ENCODE assay signal across 20 mouse cellular contexts in genomic region chr2:122532802-122533186, GRCm38 (mm10). TPM values are rescaled to one million over a fixed set of nuclear protein-coding genes. Genes with fewer than 3 reads are reported as not detected.
A peak's percentile ranks its signal among the peaks of the same experiment; 100 is the strongest.
DNase-seq lines count a peak whose midpoint lies in the region; ATAC-seq and TF ChIP-seq lines count a peak whose summit lies in the region.
"Had no signal": no experiment of that assay in that cellular context is flagged by ENCODE, and none has a peak within 500 bp of the region (broad histone marks: within the 10 kb centered on the region; RNA-seq: fewer than 3 reads in every experiment).

No protein-coding gene starts in this region.

- H3K4me1 ChIP-seq in heart, adult 2 months (ENCODE audit: control insufficient read depth, insufficient read depth, low read length): no peaks in the 10 kb centered on the region
- H3K4me1 ChIP-seq in neural tube, embryonic 13.5 days (replicated peaks): 0 out of 2 replicates have a peak, but pooled peaks cover 3% of the 10 kb centered on the region
- peaks cover 6% of the 10 kb centered on the region for H3K4me1 ChIP-seq in neural tube, embryonic 15.5 days
- H3K4me1 ChIP-seq: embryonic facial prominence, embryonic 10.5 days; embryonic facial prominence, embryonic 13.5 days; forebrain, embryonic 12.5 days; heart, embryonic 10.5 days; heart, embryonic 13.5 days had no signal

- no peak for TF ChIP-seq POLR2A in heart, adult 2 months (IDR thresholded peaks at IDR 0.05; ENCODE audit: insufficient read depth, low read depth, low read length)

- H3K79me2 ChIP-seq in heart, adult 2 months (replicated peaks; ENCODE audit: control insufficient read depth, insufficient read depth, low read length): no peaks in the 10 kb centered on the region

- no peak overlapping the region for H3K4me2 ChIP-seq in neural tube, embryonic 13.5 days
- H3K4me2 ChIP-seq in neural tube, embryonic 15.5 days: no peak overlapping the region
- H3K4me2 ChIP-seq: embryonic facial prominence, embryonic 13.5 days; forebrain, embryonic 12.5 days; forebrain, embryonic 15.5 days; heart, embryonic 13.5 days; hindbrain, embryonic 13.5 days had no signal

- WGBS in heart, adult 2 months: 66% methylated on average over 2 of the region's 2 CpGs
- WGBS in neural tube, embryonic 13.5 days: 95% methylated on average over 2 of the region's 2 CpGs
- 92% methylated on average over 2 of the region's 2 CpGs for WGBS in neural tube, embryonic 15.5 days

- intact Hi-C loops in heart, adult 2 months (cut with DNase I): no loop called here

- H3K9ac ChIP-seq in heart, adult 2 months (ENCODE audit: low read depth, low read length): no peak overlapping the region
- H3K9ac ChIP-seq in neural tube, embryonic 13.5 days: no peak overlapping the region
- no peak overlapping the region for H3K9ac ChIP-seq in neural tube, embryonic 15.5 days (replicated peaks)
- H3K9ac ChIP-seq: embryonic facial prominence, embryonic 13.5 days; forebrain, embryonic 12.5 days; forebrain, embryonic 15.5 days; heart, embryonic 13.5 days; hindbrain, embryonic 13.5 days had no signal

- DNase-seq in heart, adult 11 months: peak; percentile 30
- DNase-seq in heart, adult 2 months: no peak
- DNase-seq in layer of hippocampus, adult 2 months (ENCODE audit: low spot score in 2 of 2): no peak
- no peak for DNase-seq in layer of hippocampus, adult 8-10 months (ENCODE audit: low spot score in 2 of 2)
- no peak for DNase-seq in embryo, embryonic 11 days
- DNase-seq: cerebellum, adult 18-20 months; cerebellum, adult 9-10 months; gastrocnemius, postnatal 36 days; heart, adult 18-20 months had no signal

- H3K9me3 ChIP-seq in neural tube, embryonic 13.5 days: no peaks in the 10 kb centered on the region
- no peaks in the 10 kb centered on the region for H3K9me3 ChIP-seq in neural tube, embryonic 15.5 days (replicated peaks)
- H3K9me3 ChIP-seq: embryonic facial prominence, embryonic 10.5 days; embryonic facial prominence, embryonic 13.5 days; forebrain, embryonic 12.5 days; forebrain, embryonic 15.5 days; heart, embryonic 10.5 days; heart, embryonic 13.5 days; hindbrain, embryonic 13.5 days had no signal

- no peak for ATAC-seq in neural tube, embryonic 13.5 days (ENCODE audit: low read depth)
- ATAC-seq in neural tube, embryonic 15.5 days (ENCODE audit: low FRiP score): no peak

- no peaks in the 10 kb centered on the region for H3K36me3 ChIP-seq in heart, adult 2 months (ENCODE audit: control insufficient read depth, insufficient read depth, low read length)
- no peaks in the 10 kb centered on the region for H3K36me3 ChIP-seq in neural tube, embryonic 13.5 days
- H3K36me3 ChIP-seq in neural tube, embryonic 15.5 days: no peaks in the 10 kb centered on the region
- H3K36me3 ChIP-seq: embryonic facial prominence, embryonic 10.5 days; embryonic facial prominence, embryonic 13.5 days; forebrain, embryonic 12.5 days; forebrain, embryonic 15.5 days; heart, embryonic 10.5 days; heart, embryonic 13.5 days; hindbrain, embryonic 13.5 days had no signal

- TF ChIP-seq CTCF in heart, adult 2 months (IDR thresholded peaks at IDR 0.05): no peak
- TF ChIP-seq CTCF in layer of hippocampus, adult 2 months (conservative IDR thresholded peaks at IDR 0.05): no peak

- no peaks in the 10 kb centered on the region for H3K27me3 ChIP-seq in heart, adult 2 months (ENCODE audit: control insufficient read depth, insufficient read depth, low read length)
- H3K27me3 ChIP-seq in neural tube, embryonic 13.5 days: no peaks in the 10 kb centered on the region
- H3K27me3 ChIP-seq in neural tube, embryonic 15.5 days (replicated peaks): no peaks in the 10 kb centered on the region
- H3K27me3 ChIP-seq: embryonic facial prominence, embryonic 13.5 days; forebrain, embryonic 12.5 days; forebrain, embryonic 15.5 days; heart, embryonic 13.5 days; hindbrain, embryonic 13.5 days had no signal

- TF ChIP-seq EP300 in heart, adult 2 months (IDR thresholded peaks at IDR 0.05; ENCODE audit: insufficient read depth, low read depth, low read length): no peak

- no peak overlapping the region for H3K27ac ChIP-seq in heart, adult 2 months
- H3K27ac ChIP-seq in layer of hippocampus, adult 2 months: peak overlapping the region; percentile 67; the same call in 1 of the 2 replicates
- 0 out of 2 replicates have a peak overlapping the region, but pooled peaks have one; percentile 18 for H3K27ac ChIP-seq in neural tube, embryonic 13.5 days (replicated peaks)
- no peak overlapping the region; the same call in 1 of the 2 replicates for H3K27ac ChIP-seq in neural tube, embryonic 15.5 days (replicated peaks)
- H3K27ac ChIP-seq: embryonic facial prominence, embryonic 10.5 days; embryonic facial prominence, embryonic 13.5 days; forebrain, embryonic 12.5 days; forebrain, embryonic 15.5 days; heart, embryonic 10.5 days; heart, embryonic 13.5 days; hindbrain, embryonic 13.5 days had no signal

- no peak overlapping the region for H3K4me3 ChIP-seq in heart, adult 2 months
- no peak overlapping the region for H3K4me3 ChIP-seq in layer of hippocampus, adult 2 months
- no peak overlapping the region for H3K4me3 ChIP-seq in neural tube, embryonic 13.5 days
- H3K4me3 ChIP-seq in neural tube, embryonic 15.5 days (replicated peaks): no peak overlapping the region
- H3K4me3 ChIP-seq: embryonic facial prominence, embryonic 10.5 days; embryonic facial prominence, embryonic 13.5 days; erythroblast, embryonic 14.5 days; forebrain, embryonic 12.5 days; forebrain, embryonic 15.5 days; heart, embryonic 10.5 days; heart, embryonic 13.5 days; hindbrain, embryonic 13.5 days had no signal

RNA-seq across cellular contexts. Expression of gene Gm14085, which starts 48.1 kb away (rescaled TPM):
- under 1 TPM; 0.45 to 0.52 TPM for total RNA-seq in heart, adult 2 months (2021)
- polyA plus RNA-seq in heart, adult 2 months (2012; rRNA removed): 0.06 and 1.3 TPM in 2 replicates
- total RNA-seq in layer of hippocampus, adult 2 months (2021): not detected
- under 1 TPM in 1 of 4 experiments, not detected in 3; 0.09 TPM for total RNA-seq in layer of hippocampus, adult 8-10 months (2022)
- not detected in 2 replicates for polyA plus RNA-seq in neural tube, embryonic 13.5 days (2015; fragmentation: Nextera tagmentation; extraction: Ambion mirVana)
- not detected in 2 replicates for polyA plus RNA-seq in neural tube, embryonic 15.5 days (2015; fragmentation: Nextera tagmentation; extraction: Ambion mirVana)
- total RNA-seq: ES-E14 had no signal
- polyA plus RNA-seq: embryonic facial prominence, embryonic 10.5 days; embryonic facial prominence, embryonic 13.5 days; erythroblast, embryonic 14.5 days; forebrain, embryonic 12.5 days; forebrain, embryonic 15.5 days; heart, embryonic 10.5 days; heart, embryonic 13.5 days; hindbrain, embryonic 13.5 days had no signal

Comparison
In these comparisons a context has a peak if more than half of its experiments do, and no peak if none do; other contexts are left out.
1. H3K27ac ChIP-seq: peak in layer of hippocampus, adult 2 months (single experiment) and neural tube, embryonic 13.5 days (single experiment); none in heart, adult 2 months (single experiment) and neural tube, embryonic 15.5 days (single experiment).